Mouse (Mus musculus) hindbrain, embryonic 16.5 days (tissue): ENCODE data around the gene Nkx2-9. TPM values are rescaled to one million over a fixed set of nuclear protein-coding genes. Genes with fewer than 3 reads are reported as not detected.

Source experiments
- ATAC-seq: fragments of 200-750 bp; cut with Nextera tagmentation; 2 replicates; pipeline ENCODE4 v1.8.0; 2017; ENCODE audit warnings: moderate TSS enrichment, moderate library complexity
- H3K27ac ChIP-seq: fragments of 300-500 bp; sonication (generic); 2 replicates; pipeline ENCODE4 v1.5.1; 2014; ENCODE audit warnings: low read depth, mild to moderate bottlenecking, control low read depth, low read length, moderate library complexity
- H3K27me3 ChIP-seq: fragments of 300-500 bp; sonication (generic); replicated peaks from 2 replicates; pipeline ENCODE4 v1.6.1; 2014; ENCODE audit warnings: low read length; ENCODE audit not compliant: control insufficient read depth, insufficient read depth
- H3K36me3 ChIP-seq: fragments of 300-500 bp; sonication (generic); 2 replicates; pipeline ENCODE4 v1.6.1; 2014; ENCODE audit warnings: mild to moderate bottlenecking, low read length, moderate library complexity, mixed read lengths; ENCODE audit not compliant: control insufficient read depth, insufficient read depth
- H3K4me1 ChIP-seq: fragments of 300-500 bp; sonication (generic); 2 replicates; pipeline ENCODE4 v1.6.1; 2014; ENCODE audit warnings: low read depth, low read length; ENCODE audit not compliant: control insufficient read depth, insufficient read depth
- H3K4me2 ChIP-seq: fragments of 300-500 bp; sonication (generic); 2 replicates; pipeline ENCODE4 v1.6.1; 2014; ENCODE audit warnings: mild to moderate bottlenecking, low read length, control low read depth, moderate library complexity
- H3K4me3 ChIP-seq: fragments of 300-500 bp; sonication (generic); 2 replicates; pipeline ENCODE4 v1.5.1; 2014; ENCODE audit warnings: mild to moderate bottlenecking, low read length, control low read depth, moderate library complexity
- H3K9ac ChIP-seq: fragments of 300-500 bp; sonication (generic); 2 replicates; pipeline ENCODE4 v1.6.1; 2014; ENCODE audit warnings: low read depth, mild to moderate bottlenecking, control low read depth, low read length, moderate library complexity
- H3K9me3 ChIP-seq: fragments of 300-500 bp; sonication (generic); 2 replicates; pipeline ENCODE4 v1.6.1; 2014; ENCODE audit warnings: mild to moderate bottlenecking, low read length, moderate library complexity; ENCODE audit not compliant: control insufficient read depth
- WGBS: fragments of 180-500 bp; shearing (Covaris S2); extraction: QIAGEN DNeasy Blood & Tissue Kit; methylation state at CpG from one replicate; pipeline ENCODE4 v1.1.7; 2014; 5-methylcytosine and 5-hydroxymethylcytosine counted together
- polyA plus RNA-seq: library from polyadenylated mRNA; unstranded; fragments of >200 nt; fragmentation: Nextera tagmentation; extraction: Ambion mirVana; gene quantifications from 2 replicates; pipeline ENCODE4 v1.2.1, GENCODE M21; 2015

The Nkx2-9 gene
- polyA plus RNA-seq, 1 experiment from 2014 or later = not detected

DNA sequence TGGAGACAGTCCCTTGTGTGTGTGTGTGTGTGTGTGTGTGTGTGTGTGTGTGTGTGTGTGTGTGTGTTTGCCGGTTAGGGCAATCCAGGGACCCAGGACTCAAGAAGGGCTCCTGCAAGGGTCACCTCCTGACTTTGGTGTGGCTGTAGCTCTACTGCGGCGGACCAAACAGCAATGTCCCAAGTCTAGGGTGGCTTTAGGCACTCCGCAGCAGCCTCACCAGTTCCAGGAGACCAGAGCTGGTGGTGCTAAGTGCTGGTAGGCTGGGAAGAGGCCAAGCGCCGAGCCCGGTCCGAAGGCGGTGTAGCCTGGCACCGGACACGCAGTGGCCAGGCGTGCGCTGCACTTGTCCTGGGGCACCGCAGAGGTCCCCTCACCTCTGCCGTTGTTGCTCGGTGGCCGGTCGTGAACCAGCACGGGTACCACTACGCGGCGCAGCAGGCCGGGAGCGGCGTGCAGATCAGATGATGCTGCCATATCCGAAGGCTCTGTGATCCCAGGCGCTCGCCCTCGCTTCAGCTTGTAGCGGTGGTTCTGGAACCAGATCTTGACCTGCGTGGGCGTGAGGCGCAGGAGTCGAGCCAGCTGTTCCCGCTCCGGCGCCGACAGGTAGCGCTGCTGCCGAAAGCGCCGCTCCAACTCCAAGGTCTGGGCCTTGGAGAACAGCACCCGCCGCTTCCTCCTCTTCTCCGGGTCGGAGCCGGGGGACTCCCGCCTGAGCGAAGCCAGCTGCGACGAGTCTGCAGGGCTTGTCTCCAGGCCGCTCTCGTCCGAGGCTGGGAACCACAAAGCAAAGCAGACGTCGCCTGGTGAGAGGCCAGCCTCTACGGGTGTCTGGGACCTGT lies 1.4 kb downstream of the Nkx2-9 start:
- Histone ChIP-seq H3K4me3 (peak overlapping the region; percentile 39), H3K9ac (peak overlapping the region; percentile 15; the same call in 1 of the 2 replicates)
- under 1% methylated on average over 49 of the region's 57 CpGs for WGBS

GRCm38 (mm10) chr12:56610851-56611250 lies 2.2 kb downstream of the Nkx2-9 start:
- Histone ChIP-seq H3K9me3 (no peaks in the 10 kb centered on the region), H3K4me1 (peaks cover 13% of the 10 kb centered on the region), H3K27ac (no peak overlapping the region), H3K9ac (no peak overlapping the region), H3K4me3 (no peak overlapping the region), H3K4me2 (no peak overlapping the region), H3K36me3 (no peaks in the 10 kb centered on the region), H3K27me3 (peaks cover 82% of the 10 kb centered on the region)
- 1% methylated on average over 6 of the region's 6 CpGs for WGBS
- no peak for ATAC-seq

More for the DNA sequence above, 1.4 kb downstream of the Nkx2-9 start:
- no peak overlapping the region for H3K27ac ChIP-seq
- peaks cover 83% of the 10 kb centered on the region for H3K27me3 ChIP-seq
- peaks cover 13% of the 10 kb centered on the region for H3K4me1 ChIP-seq
- no peaks in the 10 kb centered on the region for H3K9me3 ChIP-seq
- no peaks in the 10 kb centered on the region for H3K36me3 ChIP-seq
- peak; percentile 58; the same call in 1 of the 2 replicates for ATAC-seq
- H3K4me2 ChIP-seq = peak overlapping the region; percentile 63

DNA sequence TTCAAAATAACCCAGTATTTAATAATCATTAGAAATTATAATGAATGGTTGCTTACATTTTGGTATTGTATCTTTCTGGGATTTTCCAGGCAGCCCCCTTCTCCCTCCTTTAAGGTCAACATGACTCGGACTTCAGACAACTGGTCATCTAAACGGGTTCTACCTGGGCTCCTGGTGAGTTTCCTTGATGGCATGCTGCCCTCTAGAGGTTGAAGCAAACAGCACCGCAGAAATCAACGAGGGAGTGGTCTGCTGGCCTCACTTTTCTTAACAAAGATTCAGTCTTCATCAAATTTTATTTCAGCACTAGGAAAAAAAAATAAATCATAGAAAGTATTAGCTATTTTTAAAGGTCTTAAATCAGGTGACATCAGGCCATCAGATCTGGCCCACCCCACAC lies 21.4 kb downstream of the Nkx2-9 start:
- 11% methylated on average over 4 of the region's 4 CpGs for WGBS
- peaks cover 16% of the 10 kb centered on the region for H3K27me3 ChIP-seq

GRCm38 (mm10) chr12:56587830-56588229 lies 25.3 kb downstream of the Nkx2-9 start:
- Histone ChIP-seq H3K9me3 (no peaks in the 10 kb centered on the region), H3K27me3 (peaks cover 9% of the 10 kb centered on the region), H3K4me2 (no peak overlapping the region), H3K4me1 (no peaks in the 10 kb centered on the region), H3K9ac (no peak overlapping the region), H3K4me3 (no peak overlapping the region), H3K36me3 (no peaks in the 10 kb centered on the region), H3K27ac (no peak overlapping the region)
- peak; percentile 82 for ATAC-seq
- 30% methylated on average over 6 of the region's 6 CpGs for WGBS

More for the DNA sequence above, 21.4 kb downstream of the Nkx2-9 start:
- Histone ChIP-seq H3K9ac (no peak overlapping the region), H3K27ac (no peak overlapping the region), H3K9me3 (no peaks in the 10 kb centered on the region), H3K4me1 (no peaks in the 10 kb centered on the region), H3K36me3 (no peaks in the 10 kb centered on the region), H3K4me3 (no peak overlapping the region), H3K4me2 (no peak overlapping the region)
- ATAC-seq = no peak

Other genes starting within 250 kb of the Nkx2-9 start
- 0.54 TPM in 1 of 2 replicates, not detected in the other for gene Nkx2-1, start 76.4 kb downstream of the Nkx2-9 start, polyA plus RNA-seq
- gene Pax9, start 78.5 kb upstream of the Nkx2-9 start, polyA plus RNA-seq = 0.04 TPM in 1 of 2 replicates, not detected in the other